Mouse (Mus musculus): Measurements from ENCODE around the gene Kpna7. TPM values are rescaled to one million over a fixed set of nuclear protein-coding genes. Genes with fewer than 3 reads are reported as not detected.

Kpna7 gene
- polyA plus RNA-seq, 1 experiment from 2014 or later, result 0.08 TPM

- H3K9me3 ChIP-seq (ENCODE audit: control insufficient read depth), result no peaks in the 10 kb centered on the region
- no peak overlapping the region for H3K9ac ChIP-seq (ENCODE audit: low read depth, low read length)
- H3K36me3 ChIP-seq (ENCODE audit: control insufficient read depth, insufficient read depth), result peaks cover 95% of the 10 kb centered on the region
- no peak overlapping the region for H3K27ac ChIP-seq (ENCODE audit: low read depth, low read length)
- no peaks in the 10 kb centered on the region for H3K27me3 ChIP-seq (replicated peaks; ENCODE audit: control insufficient read depth, insufficient read depth, low read length)
- no peaks in the 10 kb centered on the region for H3K4me1 ChIP-seq (replicated peaks; ENCODE audit: control insufficient read depth, insufficient read depth, low read length)
- WGBS, result 90% methylated on average over 9 of the region's 9 CpGs
- no peak overlapping the region for H3K4me2 ChIP-seq (replicated peaks; ENCODE audit: low read depth)
- ATAC-seq, result no peak
- no peak for TF ChIP-seq CTCF (IDR thresholded peaks at IDR 0.05; ENCODE audit: low read depth)
- no peak overlapping the region for H3K4me3 ChIP-seq (ENCODE audit: low read depth, low read length)
These were observed 42.8 kb upstream of the Kpna7 start for GRCm38 (mm10) chr5:145126580-145126979.

DNA sequence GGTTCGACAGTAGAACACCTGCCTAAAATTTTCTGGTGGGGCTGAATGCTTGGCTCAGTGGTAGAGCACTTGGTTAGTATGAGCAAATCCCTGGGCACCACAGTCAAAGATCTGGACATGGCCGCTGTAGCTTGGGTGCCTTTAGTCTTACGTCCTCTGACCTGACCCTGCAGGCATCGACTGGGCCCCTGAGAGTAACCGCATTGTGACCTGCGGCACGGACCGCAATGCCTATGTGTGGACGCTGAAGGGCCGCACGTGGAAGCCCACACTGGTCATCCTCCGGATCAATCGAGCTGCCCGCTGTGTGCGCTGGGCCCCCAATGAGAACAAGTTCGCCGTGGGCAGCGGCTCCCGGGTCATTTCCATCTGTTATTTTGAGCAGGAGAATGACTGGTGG, 39.6 kb upstream of the Kpna7 start:
- Histone ChIP-seq H3K4me3 (ENCODE audit: low read depth, low read length) (no peak overlapping the region), H3K27me3 (replicated peaks; ENCODE audit: control insufficient read depth, insufficient read depth, low read length) (no peaks in the 10 kb centered on the region), H3K36me3 (ENCODE audit: control insufficient read depth, insufficient read depth) (peaks cover 80% of the 10 kb centered on the region), H3K4me1 (replicated peaks; ENCODE audit: control insufficient read depth, insufficient read depth, low read length) (no peaks in the 10 kb centered on the region), H3K27ac (ENCODE audit: low read depth, low read length) (no peak overlapping the region), H3K9me3 (ENCODE audit: control insufficient read depth) (no peaks in the 10 kb centered on the region), H3K9ac (ENCODE audit: low read depth, low read length) (no peak overlapping the region), H3K4me2 (replicated peaks; ENCODE audit: low read depth) (no peak overlapping the region)
- WGBS, result 94% methylated on average over 19 of the region's 19 CpGs
- no peak for ATAC-seq
- TF ChIP-seq CTCF (IDR thresholded peaks at IDR 0.05; ENCODE audit: low read depth), result no peak

- peaks cover 6% of the 10 kb centered on the region; the same call in 1 of the 2 replicates for H3K4me1 ChIP-seq (replicated peaks; ENCODE audit: control insufficient read depth, insufficient read depth, low read length)
- no peak for ATAC-seq
- no peak overlapping the region for H3K4me3 ChIP-seq (ENCODE audit: low read depth, low read length)
- no peak overlapping the region for H3K9ac ChIP-seq (ENCODE audit: low read depth, low read length)
- 69% methylated on average over 7 of the region's 7 CpGs for WGBS
- no peak overlapping the region for H3K27ac ChIP-seq (ENCODE audit: low read depth, low read length)
- no peak for TF ChIP-seq CTCF (IDR thresholded peaks at IDR 0.05; ENCODE audit: low read depth)
- H3K4me2 ChIP-seq (replicated peaks; ENCODE audit: low read depth), result no peak overlapping the region
- no peaks in the 10 kb centered on the region for H3K9me3 ChIP-seq (ENCODE audit: control insufficient read depth)
- peaks cover 59% of the 10 kb centered on the region for H3K36me3 ChIP-seq (ENCODE audit: control insufficient read depth, insufficient read depth)
- H3K27me3 ChIP-seq (replicated peaks; ENCODE audit: control insufficient read depth, insufficient read depth, low read length), result no peaks in the 10 kb centered on the region
These were observed 37.1 kb upstream of the Kpna7 start for GRCm38 (mm10) chr5:145120921-145121320.

- Histone ChIP-seq H3K4me1 (replicated peaks; ENCODE audit: control insufficient read depth, insufficient read depth, low read length) (peaks cover 6% of the 10 kb centered on the region; the same call in 1 of the 2 replicates), H3K4me2 (replicated peaks; ENCODE audit: low read depth) (no peak overlapping the region), H3K9me3 (ENCODE audit: control insufficient read depth) (no peaks in the 10 kb centered on the region), H3K27ac (ENCODE audit: low read depth, low read length) (no peak overlapping the region), H3K36me3 (ENCODE audit: control insufficient read depth, insufficient read depth) (peaks cover 44% of the 10 kb centered on the region), H3K9ac (ENCODE audit: low read depth, low read length) (no peak overlapping the region), H3K4me3 (ENCODE audit: low read depth, low read length) (no peak overlapping the region), H3K27me3 (replicated peaks; ENCODE audit: control insufficient read depth, insufficient read depth, low read length) (no peaks in the 10 kb centered on the region)
- no peak for ATAC-seq
- WGBS, result 89% methylated on average over 2 of the region's 2 CpGs
- TF ChIP-seq CTCF (IDR thresholded peaks at IDR 0.05; ENCODE audit: low read depth), result peak; percentile 69
These were observed 35.6 kb upstream of the Kpna7 start for GRCm38 (mm10) chr5:145119385-145119784.

DNA sequence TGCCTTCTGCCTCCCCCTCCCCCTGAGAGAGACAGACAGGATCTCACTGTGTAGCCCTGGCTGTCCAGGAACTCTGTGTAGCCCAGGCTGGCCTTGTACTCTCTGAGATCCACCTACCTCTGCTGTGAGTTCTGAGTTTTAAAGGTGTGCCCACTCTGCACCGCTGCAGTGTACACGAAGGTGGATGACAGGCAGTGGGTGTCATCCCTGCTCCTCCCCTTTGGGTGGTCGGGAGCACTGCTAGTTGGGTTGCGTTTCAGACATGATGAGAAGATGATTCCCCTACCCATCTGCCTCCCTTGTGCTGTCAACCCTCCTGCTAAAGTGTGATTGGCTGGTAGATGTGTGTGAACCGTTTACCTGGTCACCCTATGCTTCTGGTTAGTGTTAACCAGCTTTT, 34.6 kb upstream of the Kpna7 start:
- Histone ChIP-seq H3K4me1 (replicated peaks; ENCODE audit: control insufficient read depth, insufficient read depth, low read length) (peaks cover 6% of the 10 kb centered on the region; the same call in 1 of the 2 replicates), H3K4me2 (replicated peaks; ENCODE audit: low read depth) (no peak overlapping the region), H3K9ac (ENCODE audit: low read depth, low read length) (no peak overlapping the region), H3K27me3 (replicated peaks; ENCODE audit: control insufficient read depth, insufficient read depth, low read length) (no peaks in the 10 kb centered on the region), H3K9me3 (ENCODE audit: control insufficient read depth) (no peaks in the 10 kb centered on the region), H3K36me3 (ENCODE audit: control insufficient read depth, insufficient read depth) (peaks cover 34% of the 10 kb centered on the region), H3K4me3 (ENCODE audit: low read depth, low read length) (no peak overlapping the region), H3K27ac (ENCODE audit: low read depth, low read length) (no peak overlapping the region)
- ATAC-seq, result no peak
- TF ChIP-seq CTCF (IDR thresholded peaks at IDR 0.05; ENCODE audit: low read depth), result no peak
- WGBS, result 86% methylated on average over 5 of the region's 5 CpGs

- H3K27me3 ChIP-seq (replicated peaks; ENCODE audit: control insufficient read depth, insufficient read depth, low read length), result no peaks in the 10 kb centered on the region
- no peak for TF ChIP-seq CTCF (IDR thresholded peaks at IDR 0.05; ENCODE audit: low read depth)
- H3K4me2 ChIP-seq (replicated peaks; ENCODE audit: low read depth), result no peak overlapping the region
- no peak for ATAC-seq
- H3K9ac ChIP-seq (ENCODE audit: low read depth, low read length), result no peak overlapping the region
- H3K9me3 ChIP-seq (ENCODE audit: control insufficient read depth), result no peaks in the 10 kb centered on the region
- H3K4me1 ChIP-seq (replicated peaks; ENCODE audit: control insufficient read depth, insufficient read depth, low read length), result peaks cover 6% of the 10 kb centered on the region; the same call in 1 of the 2 replicates
- H3K36me3 ChIP-seq (ENCODE audit: control insufficient read depth, insufficient read depth), result peaks cover 30% of the 10 kb centered on the region
- no peak overlapping the region for H3K4me3 ChIP-seq (ENCODE audit: low read depth, low read length)
- H3K27ac ChIP-seq (ENCODE audit: low read depth, low read length), result no peak overlapping the region
- WGBS, result 64% methylated on average over 6 of the region's 6 CpGs
These were observed 34.2 kb upstream of the Kpna7 start for GRCm38 (mm10) chr5:145118005-145118404.

DNA sequence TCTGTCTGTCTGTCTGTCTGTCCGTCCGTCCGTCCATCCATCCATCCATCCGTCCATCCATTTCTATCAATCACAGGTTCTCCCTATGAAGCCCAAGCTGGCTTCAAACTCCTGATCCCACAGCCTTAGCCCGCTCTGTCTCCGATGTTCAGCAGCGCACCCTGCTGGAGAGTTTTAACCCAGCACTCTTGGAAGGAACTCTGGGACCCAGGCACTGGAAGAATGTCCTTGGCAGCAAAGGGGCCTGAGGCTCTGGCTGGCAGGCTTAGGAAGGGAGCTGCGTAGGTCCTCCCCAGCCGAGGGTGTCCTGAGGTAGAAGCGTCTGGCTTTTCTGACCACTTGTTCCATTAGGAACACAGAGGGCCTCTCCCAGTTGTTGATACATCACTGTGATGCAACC, 33.1 kb upstream of the Kpna7 start:
- H3K9ac ChIP-seq (ENCODE audit: low read depth, low read length), result peak overlapping the region; percentile 37; the same call in 1 of the 2 replicates
- H3K27me3 ChIP-seq (replicated peaks; ENCODE audit: control insufficient read depth, insufficient read depth, low read length), result no peaks in the 10 kb centered on the region
- ATAC-seq, result peak; percentile 34
- peak overlapping the region; percentile 22; the same call in 1 of the 2 replicates for H3K4me3 ChIP-seq (ENCODE audit: low read depth, low read length)
- H3K36me3 ChIP-seq (ENCODE audit: control insufficient read depth, insufficient read depth), result peaks cover 20% of the 10 kb centered on the region
- TF ChIP-seq CTCF (IDR thresholded peaks at IDR 0.05; ENCODE audit: low read depth), result peak; percentile 80
- no peaks in the 10 kb centered on the region for H3K9me3 ChIP-seq (ENCODE audit: control insufficient read depth)
- peak overlapping the region; percentile 94 for H3K27ac ChIP-seq (ENCODE audit: low read depth, low read length)
- peaks cover 6% of the 10 kb centered on the region; the same call in 1 of the 2 replicates for H3K4me1 ChIP-seq (replicated peaks; ENCODE audit: control insufficient read depth, insufficient read depth, low read length)
- WGBS, result 43% methylated on average over 10 of the region's 10 CpGs
- peak overlapping the region; percentile 79 for H3K4me2 ChIP-seq (replicated peaks; ENCODE audit: low read depth)

Measured in intestine, postnatal 0 days (tissue).